Mouse (Mus musculus): ENCODE data around the gene Sh2b1.

Sh2b1 gene

GRCm38 (mm10) chr7:126456382-126457266 lies 18.6 kb downstream of the Sh2b1 start:
- DNase-seq (ENCODE audit: low spot score in 2 of 2), result no peak

DNA sequence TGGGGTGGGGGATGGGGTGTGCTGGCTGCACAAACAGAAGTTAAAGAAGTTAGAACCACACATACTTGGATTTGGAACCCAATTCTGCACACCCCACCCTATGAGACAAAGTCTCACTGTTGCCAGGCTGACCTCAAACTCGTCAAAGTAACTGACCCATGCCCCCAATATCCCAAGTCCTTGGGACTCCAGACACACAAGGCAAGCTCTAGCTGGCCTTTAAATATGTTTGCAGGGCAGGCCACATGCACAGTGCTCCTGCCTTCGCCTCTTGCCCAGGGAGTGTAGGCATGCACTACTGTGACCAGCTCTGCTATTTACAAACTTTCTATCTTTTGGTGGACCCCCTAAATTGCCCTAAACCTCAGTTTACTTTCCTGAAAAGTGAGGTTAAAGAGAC lies 20.0 kb downstream of the Sh2b1 start:
- no peak for DNase-seq (ENCODE audit: low spot score in 2 of 2)

- DNase-seq (ENCODE audit: low spot score in 2 of 2), result no peak
These were observed 21.4 kb downstream of the Sh2b1 start for GRCm38 (mm10) chr7:126453861-126454260.

DNA sequence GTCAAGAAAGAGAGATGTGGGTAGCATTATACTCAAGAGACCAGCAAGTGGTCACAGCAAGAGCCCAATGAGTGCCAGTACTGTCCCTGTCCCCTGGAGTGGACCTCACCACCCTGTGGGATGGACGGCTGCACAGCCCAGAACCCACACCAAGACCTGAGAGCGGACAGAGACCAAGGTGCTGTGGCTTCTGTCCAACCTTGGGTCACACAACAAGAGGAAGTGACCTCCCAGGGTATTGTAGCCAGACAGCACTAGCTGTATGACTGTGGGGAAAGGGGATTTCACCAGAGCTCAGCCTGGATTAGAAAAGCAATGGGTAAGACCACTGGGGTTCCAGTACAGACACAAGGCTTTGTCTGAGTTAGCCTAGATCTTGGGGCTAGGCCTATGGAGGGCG lies 23.0 kb downstream of the Sh2b1 start:
- DNase-seq (ENCODE audit: low spot score in 2 of 2), result no peak

DNA sequence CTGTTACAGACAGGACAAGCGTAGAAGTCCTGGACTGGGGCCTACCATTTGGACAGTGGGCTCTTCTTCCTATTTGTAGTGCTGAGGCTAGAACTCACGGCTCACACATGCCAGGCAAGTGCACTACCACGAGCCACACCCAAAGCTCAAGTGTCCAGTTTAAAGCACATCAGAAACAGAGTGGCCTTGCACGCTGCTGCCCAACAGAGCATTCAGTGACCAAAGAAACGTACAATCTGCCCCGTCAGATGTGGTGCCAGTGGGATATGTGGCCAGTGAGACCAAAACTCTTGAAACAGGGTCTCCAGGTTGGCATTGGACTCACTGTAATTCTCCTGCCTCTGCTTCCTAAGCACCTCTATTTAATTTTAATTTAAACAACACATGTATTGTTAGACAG lies 24.6 kb downstream of the Sh2b1 start:
- no peak for DNase-seq (ENCODE audit: low spot score in 2 of 2)

GRCm38 (mm10) chr7:126449991-126450390 lies 25.2 kb downstream of the Sh2b1 start:
- DNase-seq (ENCODE audit: low spot score in 2 of 2), result no peak

GRCm38 (mm10) chr7:126448481-126448880 lies 26.7 kb downstream of the Sh2b1 start:
- no peak for DNase-seq (ENCODE audit: low spot score in 2 of 2)

GRCm38 (mm10) chr7:126446217-126446616 lies 29.0 kb downstream of the Sh2b1 start:
- no peak for DNase-seq (ENCODE audit: low spot score in 2 of 2)

- DNase-seq (ENCODE audit: low spot score in 2 of 2), result no peak
These were observed 30.0 kb downstream of the Sh2b1 start for GRCm38 (mm10) chr7:126445104-126445815.

DNA sequence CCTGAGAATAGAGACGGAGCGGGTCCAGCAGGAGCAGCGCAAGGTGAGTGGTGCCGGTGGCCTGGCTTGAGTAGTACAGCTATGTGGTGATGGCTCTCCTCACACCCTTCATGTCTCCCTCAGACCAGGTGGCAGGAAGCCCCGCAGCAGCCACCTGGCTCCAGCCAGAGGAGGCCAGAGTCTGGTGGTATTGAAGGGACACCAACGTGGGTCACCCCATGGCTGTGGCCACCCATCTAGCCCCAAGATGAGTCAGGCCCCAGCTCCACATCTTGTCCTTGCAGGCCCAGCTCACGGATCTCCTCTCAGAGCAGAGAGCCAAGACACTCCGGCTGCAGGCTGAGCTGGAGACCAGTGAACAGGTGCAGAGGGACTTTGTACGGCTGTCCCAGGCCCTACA lies 30.7 kb downstream of the Sh2b1 start:
- DNase-seq (ENCODE audit: low spot score in 2 of 2), result no peak

DNA sequence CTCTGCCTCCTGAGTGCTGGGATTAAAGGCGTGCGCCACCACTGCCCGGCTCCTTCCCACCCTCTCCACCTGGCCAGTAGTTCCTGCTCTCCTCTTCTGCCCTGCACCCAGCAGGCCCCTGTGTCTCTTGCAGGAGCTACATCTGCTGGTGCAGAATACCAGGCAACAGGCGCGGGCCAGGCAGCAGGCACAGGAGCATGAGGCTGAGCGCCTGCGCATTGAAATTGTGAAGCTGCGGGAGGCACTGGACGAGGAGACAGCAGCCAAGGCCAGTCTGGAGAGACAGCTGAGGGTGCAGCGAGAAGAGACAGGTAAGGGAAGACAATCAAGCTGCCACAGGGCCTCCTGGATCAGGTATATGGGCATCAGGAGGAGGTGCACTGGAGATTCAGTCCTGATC lies 31.2 kb downstream of the Sh2b1 start:
- DNase-seq (ENCODE audit: low spot score in 2 of 2), result no peak

- no peak for DNase-seq (ENCODE audit: low spot score in 2 of 2)
These were observed 35.1 kb downstream of the Sh2b1 start for GRCm38 (mm10) chr7:126440134-126440533.

DNA sequence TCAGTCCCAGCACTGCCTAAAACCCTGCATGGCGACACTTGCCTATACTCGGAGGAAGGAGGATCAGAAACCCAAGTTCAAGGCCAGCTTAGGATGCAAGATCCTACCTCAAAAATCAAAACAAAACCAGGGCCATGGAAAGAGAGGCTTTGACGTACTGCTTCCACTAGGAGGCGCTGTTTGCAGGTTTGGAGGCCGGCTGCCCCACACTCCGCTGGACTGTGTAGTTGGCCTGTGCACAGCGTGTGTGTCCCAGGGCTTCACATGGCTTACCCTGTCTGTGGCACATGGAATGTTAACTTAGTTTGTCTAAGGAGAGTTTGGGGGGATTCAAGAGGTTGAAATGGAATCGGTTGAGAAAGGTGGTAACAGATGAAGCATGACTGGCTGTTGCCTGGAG lies 38.4 kb downstream of the Sh2b1 start:
- no peak for DNase-seq (ENCODE audit: low spot score in 2 of 2)

- DNase-seq (ENCODE audit: low spot score in 2 of 2), result no peak
These were observed 39.4 kb downstream of the Sh2b1 start for GRCm38 (mm10) chr7:126435801-126436200.

GRCm38 (mm10) chr7:126434726-126435125 lies 40.5 kb downstream of the Sh2b1 start:
- no peak for DNase-seq (ENCODE audit: low spot score in 2 of 2)

GRCm38 (mm10) chr7:126430167-126430566 lies 45.1 kb downstream of the Sh2b1 start:
- no peak for DNase-seq (ENCODE audit: low spot score in 2 of 2)

DNA sequence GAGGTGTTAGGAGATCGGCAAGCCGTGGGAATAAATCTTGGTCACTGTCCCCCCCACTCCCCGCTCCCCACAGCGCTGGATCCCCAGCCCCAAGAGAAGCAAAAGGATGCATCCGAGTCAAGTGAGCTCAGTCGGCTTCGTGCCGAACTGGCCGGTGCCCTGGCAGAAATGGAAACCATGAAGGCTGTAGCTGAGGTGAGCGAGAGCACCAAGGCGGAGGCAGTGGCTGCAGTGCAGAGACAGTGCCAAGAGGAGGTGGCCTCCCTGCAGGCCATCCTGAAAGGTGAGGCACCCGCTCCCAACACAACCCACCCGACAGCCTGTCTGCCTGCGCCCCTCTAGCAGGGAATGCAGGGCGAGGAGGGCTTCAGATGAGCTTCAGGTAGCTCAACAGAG lies 45.7 kb downstream of the Sh2b1 start:
- no peak for DNase-seq (ENCODE audit: low spot score in 2 of 2)

- DNase-seq (ENCODE audit: low spot score in 2 of 2), result peak; percentile 85 to 92
These were observed 46.4 kb downstream of the Sh2b1 start, which contains the start of gene Rabep2 for GRCm38 (mm10) chr7:126428631-126429502. Gene Rabep2 (plus strand): TSS chr7:126428759.

DNA sequence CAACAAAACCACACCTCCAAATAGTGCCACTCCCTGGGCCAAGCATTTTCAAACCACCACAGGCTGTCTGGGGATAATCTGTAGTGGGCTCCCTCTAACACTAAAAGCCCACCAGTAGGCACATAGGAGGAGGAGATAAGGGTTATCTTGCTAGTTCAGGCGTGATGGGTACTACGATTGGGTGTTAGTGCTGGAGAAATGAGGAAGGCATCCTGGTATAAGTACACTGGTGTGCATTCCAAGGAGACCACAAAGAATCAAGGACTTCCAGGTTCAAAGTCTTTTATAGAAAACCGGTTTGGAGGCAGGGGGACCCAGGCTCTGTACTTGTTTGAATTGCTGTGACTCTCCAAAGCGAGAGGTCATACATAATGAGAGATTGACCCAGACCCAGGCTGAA lies 47.1 kb downstream of the Sh2b1 start:
- DNase-seq (ENCODE audit: low spot score in 2 of 2), result no peak

DNA sequence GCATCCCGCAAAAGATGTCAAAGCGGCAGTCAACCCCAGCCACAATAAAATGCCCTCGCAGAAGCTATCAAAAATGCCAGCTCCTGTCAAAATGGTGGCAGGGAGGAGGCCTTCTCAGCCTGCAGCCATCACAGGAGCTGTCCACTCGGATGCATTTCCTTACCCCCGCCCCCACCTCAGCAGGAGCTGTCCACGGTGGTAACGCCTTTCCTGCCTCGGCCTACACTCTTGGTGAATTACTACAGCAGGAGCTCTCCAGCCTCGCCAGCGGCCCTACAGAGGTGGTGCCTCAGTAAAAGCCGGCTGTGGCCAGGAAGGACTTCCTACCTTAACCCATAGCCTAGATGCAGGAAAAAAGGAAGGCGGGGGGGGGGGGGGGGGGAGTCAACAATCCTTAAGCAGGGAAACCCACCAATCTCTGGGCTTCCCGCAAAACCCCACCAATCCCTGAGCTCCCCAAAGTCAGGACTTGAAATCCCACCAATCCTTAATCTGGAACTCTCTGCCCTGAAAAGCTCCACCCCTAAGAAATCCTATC lies 47.8 kb downstream of the Sh2b1 start:
- no peak for DNase-seq (ENCODE audit: low spot score in 2 of 2)

- no peak for DNase-seq (ENCODE audit: low spot score in 2 of 2)
These were observed 51.1 kb downstream of the Sh2b1 start for GRCm38 (mm10) chr7:126424161-126424560.

- DNase-seq (ENCODE audit: low spot score in 2 of 2), result no peak
These were observed 53.5 kb downstream of the Sh2b1 start for GRCm38 (mm10) chr7:126421756-126422155.

All from right cerebral cortex, postnatal 36 days (tissue).